Mouse (Mus musculus): ENCODE results near the gene Npcd. TPM values are rescaled to one million over a fixed set of nuclear protein-coding genes. Genes with fewer than 3 reads are reported as not detected.

The Npcd gene
- polyA plus RNA-seq (2012; ENCODE audit: insufficient read depth, insufficient read length, low replicate concordance, missing spikeins): not detected in 2 replicates

DNA sequence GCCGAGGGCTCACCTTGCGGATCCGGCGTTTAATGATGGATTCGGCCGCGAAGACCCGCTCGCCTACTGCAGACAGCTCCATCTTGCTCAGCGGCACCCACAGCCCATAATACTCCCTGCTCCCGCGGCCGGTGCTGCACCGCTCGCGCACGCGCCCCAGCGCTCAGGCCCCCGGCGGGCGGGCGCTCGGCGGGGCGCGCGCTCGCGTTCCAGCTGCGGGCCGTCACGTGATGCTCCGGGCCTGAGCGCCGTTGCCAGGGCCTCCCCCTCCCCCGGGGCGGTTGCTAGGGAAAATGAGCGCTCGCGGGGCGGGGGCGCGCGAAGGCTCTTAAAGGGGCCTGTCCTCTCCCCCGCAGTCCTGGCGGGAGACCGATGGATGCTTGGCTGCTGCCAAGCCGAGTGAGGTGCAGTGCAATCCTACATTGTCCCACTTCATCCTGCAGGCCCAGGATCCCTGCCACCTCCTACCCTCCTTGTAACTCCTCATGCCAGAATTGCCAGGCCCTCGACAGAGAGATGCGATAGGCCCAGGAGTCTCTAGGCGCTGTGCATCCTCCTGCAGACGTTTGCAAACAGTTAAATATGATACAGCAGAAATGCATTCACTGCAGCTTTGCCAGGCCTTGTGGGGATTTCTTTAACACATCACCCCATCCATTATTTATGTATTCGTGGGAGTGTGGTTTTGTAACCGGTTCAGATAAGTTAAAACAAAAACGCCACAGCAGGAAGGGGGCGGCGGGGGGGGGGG is at the start of gene Npcd, which contains the start of gene Cbx6:
Gene Npcd (minus strand): TSS at position 108 of the 751 bp plus-strand sequence.
Gene Cbx6 (minus strand): TSS at position 559 of the 751 bp plus-strand sequence.
- H3K4me1 ChIP-seq (ENCODE audit: control insufficient read depth, insufficient read depth, low read length): peaks cover 27% of the 10 kb centered on the region
- peak; percentile 90 for TF ChIP-seq POLR2A (IDR thresholded peaks at IDR 0.05; ENCODE audit: insufficient read depth, low read depth, low read length)
- no peak for TF ChIP-seq CTCF (IDR thresholded peaks at IDR 0.05; ENCODE audit: insufficient read depth, low read depth, low read length)
- WGBS: under 1% methylated on average over 58 of the region's 58 CpGs
- H3K27ac ChIP-seq (ENCODE audit: insufficient read depth, low read depth, low read length): peak within 1 kb of the TSS; percentile 98
- H3K4me3 ChIP-seq (ENCODE audit: insufficient read depth, low read depth, low read length): peak within 1 kb of the TSS; percentile 76

DNA sequence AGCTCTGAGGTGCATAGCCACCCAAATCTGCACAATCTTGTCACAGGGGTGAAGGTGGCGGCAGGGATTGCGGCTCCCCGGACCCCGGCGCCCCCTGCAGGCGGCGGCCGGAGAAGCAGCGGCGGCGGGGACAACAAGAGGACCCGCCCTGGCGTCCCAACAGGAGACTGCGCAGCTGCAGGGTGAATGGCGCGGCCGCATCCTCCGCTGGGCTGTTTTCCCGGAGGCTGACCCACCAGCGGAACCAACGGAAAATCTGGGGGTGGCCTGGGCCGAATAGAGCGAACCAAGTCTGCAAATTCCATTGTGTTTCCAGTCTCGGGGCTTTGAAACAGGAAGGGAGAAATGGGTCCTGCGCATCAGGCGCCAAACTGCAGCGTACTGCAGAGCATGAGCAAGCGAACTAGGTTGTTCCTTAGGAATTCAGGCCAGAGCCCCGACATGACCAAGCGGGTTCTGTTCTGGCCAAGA is 49.4 kb upstream of the Npcd start:
- Histone ChIP-seq H3K4me3 (ENCODE audit: insufficient read depth, low read depth, low read length) (peak overlapping the region; percentile 68), H3K27ac (ENCODE audit: insufficient read depth, low read depth, low read length) (peak overlapping the region; percentile 95), H3K4me1 (ENCODE audit: control insufficient read depth, insufficient read depth, low read length) (peaks cover 15% of the 10 kb centered on the region)
- under 1% methylated on average over 30 of the region's 30 CpGs for WGBS
- peak; percentile 80 for TF ChIP-seq POLR2A (IDR thresholded peaks at IDR 0.05; ENCODE audit: insufficient read depth, low read depth, low read length)
- peak; percentile 95 for TF ChIP-seq CTCF (IDR thresholded peaks at IDR 0.05; ENCODE audit: insufficient read depth, low read depth, low read length)

DNA sequence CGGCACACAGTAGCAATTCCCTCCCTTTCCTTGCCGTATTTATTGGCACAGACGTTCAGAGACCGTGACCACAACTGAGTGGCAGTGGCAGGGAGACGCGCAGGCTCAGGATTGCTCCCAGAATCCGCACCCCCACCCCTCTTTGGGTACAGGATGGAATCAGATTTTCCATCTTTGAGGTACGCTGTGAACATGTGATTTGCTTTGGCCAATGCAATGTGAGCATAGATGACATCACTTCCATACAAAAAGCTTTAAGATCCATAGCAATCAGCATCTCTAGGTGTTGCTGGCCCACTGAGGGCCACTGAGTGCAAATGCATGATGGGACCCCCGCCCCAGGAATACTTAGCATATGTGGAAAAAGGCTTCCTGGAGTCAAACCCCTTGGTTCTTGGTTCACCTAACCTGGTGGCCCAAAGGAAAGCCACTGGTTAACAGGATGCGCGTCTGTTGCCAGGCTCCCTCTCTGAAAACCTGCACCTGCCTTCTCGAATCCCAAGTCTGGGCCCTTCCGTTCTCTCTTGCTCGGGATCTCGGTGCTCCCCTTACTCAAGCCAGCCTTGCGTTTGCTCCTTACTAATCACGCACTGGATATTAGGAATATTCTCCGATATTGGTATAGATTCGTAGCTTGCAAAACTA is 48.7 kb upstream of the Npcd start:
- Histone ChIP-seq H3K4me1 (ENCODE audit: control insufficient read depth, insufficient read depth, low read length) (peaks cover 15% of the 10 kb centered on the region), H3K27ac (ENCODE audit: insufficient read depth, low read depth, low read length) (peak overlapping the region; percentile 85), H3K4me3 (ENCODE audit: insufficient read depth, low read depth, low read length) (peak overlapping the region; percentile 68)
- TF ChIP-seq POLR2A (IDR thresholded peaks at IDR 0.05; ENCODE audit: insufficient read depth, low read depth, low read length) (no peak), CTCF (IDR thresholded peaks at IDR 0.05; ENCODE audit: insufficient read depth, low read depth, low read length) (no peak)
- 12% methylated on average over 19 of the region's 19 CpGs for WGBS

DNA sequence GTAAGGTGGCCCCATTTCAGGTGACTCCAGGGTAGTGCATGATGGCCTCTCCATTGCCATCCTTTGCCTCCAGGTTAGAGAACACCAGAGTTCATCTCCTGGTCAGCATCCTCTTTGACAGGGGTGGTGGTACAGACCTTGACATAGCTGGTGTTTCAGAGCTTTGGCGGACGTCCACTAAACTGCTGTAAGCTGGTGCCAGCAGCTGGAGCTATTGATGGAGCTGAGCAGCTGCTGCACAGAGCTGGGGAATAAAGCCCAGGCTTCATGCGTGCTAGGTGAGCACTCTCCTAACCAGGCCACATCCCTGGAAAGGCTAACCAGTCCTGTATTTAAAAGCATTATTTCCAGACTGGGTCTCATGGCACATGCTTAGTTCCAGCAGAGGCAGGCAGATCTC is 46.4 kb upstream of the Npcd start:
- Histone ChIP-seq H3K4me3 (ENCODE audit: insufficient read depth, low read depth, low read length) (no peak overlapping the region), H3K4me1 (ENCODE audit: control insufficient read depth, insufficient read depth, low read length) (peaks cover 15% of the 10 kb centered on the region), H3K27ac (ENCODE audit: insufficient read depth, low read depth, low read length) (no peak overlapping the region)
- 77% methylated on average over 3 of the region's 3 CpGs for WGBS
- TF ChIP-seq CTCF (IDR thresholded peaks at IDR 0.05; ENCODE audit: insufficient read depth, low read depth, low read length): no peak
- TF ChIP-seq POLR2A (IDR thresholded peaks at IDR 0.05; ENCODE audit: insufficient read depth, low read depth, low read length): no peak

DNA sequence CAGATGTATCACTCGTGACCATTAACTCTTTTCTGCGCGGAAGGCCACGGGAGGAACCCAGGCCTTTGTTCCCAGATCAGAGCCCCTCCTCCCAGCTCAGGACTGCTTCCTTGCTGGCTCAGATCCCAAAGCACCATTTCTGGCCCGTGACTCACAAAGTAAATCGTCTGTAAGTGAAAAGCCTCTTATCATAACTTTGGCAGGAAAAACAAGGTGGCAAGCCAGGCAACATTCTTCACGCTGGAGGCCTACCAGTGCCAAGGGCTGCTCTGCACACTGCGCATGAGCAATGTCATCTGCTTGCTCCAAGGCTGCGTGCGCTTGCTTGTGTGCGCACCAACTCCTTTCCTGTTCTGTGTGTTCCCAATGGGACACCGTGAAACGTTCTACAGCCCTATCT is 45.3 kb upstream of the Npcd start:
- 13% methylated on average over 13 of the region's 13 CpGs for WGBS
- H3K4me3 ChIP-seq (ENCODE audit: insufficient read depth, low read depth, low read length): no peak overlapping the region
- H3K4me1 ChIP-seq (ENCODE audit: control insufficient read depth, insufficient read depth, low read length): peaks cover 15% of the 10 kb centered on the region
- TF ChIP-seq POLR2A (IDR thresholded peaks at IDR 0.05; ENCODE audit: insufficient read depth, low read depth, low read length) (no peak), CTCF (IDR thresholded peaks at IDR 0.05; ENCODE audit: insufficient read depth, low read depth, low read length) (no peak)
- H3K27ac ChIP-seq (ENCODE audit: insufficient read depth, low read depth, low read length): 0 out of 2 replicates have a peak overlapping the region, but pooled peaks have one; percentile 36

DNA sequence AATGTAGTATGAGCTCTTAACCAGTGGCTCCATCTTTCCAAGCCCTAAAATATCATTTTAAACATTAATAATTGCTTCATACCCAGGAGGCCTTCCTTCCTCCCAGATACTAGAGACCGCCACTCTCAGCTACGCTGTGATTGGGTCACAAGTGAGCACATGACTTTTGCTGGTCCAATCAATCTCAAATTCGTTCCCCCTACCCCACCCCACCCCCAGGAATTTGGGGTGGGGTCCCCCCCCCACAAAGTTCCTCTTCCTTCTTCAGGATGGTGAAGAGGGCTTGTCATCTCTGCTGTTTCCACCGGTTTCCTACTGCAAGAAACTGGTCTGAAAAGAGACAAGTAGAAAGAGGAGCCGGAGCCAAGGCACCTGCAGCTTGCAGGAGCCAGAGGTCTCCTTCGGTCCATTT is 44.7 kb upstream of the Npcd start:
- 63% methylated on average over 6 of the region's 6 CpGs for WGBS
- Histone ChIP-seq H3K27ac (ENCODE audit: insufficient read depth, low read depth, low read length) (0 out of 2 replicates have a peak overlapping the region, but pooled peaks have one; percentile 36), H3K4me1 (ENCODE audit: control insufficient read depth, insufficient read depth, low read length) (peaks cover 15% of the 10 kb centered on the region), H3K4me3 (ENCODE audit: insufficient read depth, low read depth, low read length) (no peak overlapping the region)
- TF ChIP-seq POLR2A (IDR thresholded peaks at IDR 0.05; ENCODE audit: insufficient read depth, low read depth, low read length) (no peak), CTCF (IDR thresholded peaks at IDR 0.05; ENCODE audit: insufficient read depth, low read depth, low read length) (no peak)

DNA sequence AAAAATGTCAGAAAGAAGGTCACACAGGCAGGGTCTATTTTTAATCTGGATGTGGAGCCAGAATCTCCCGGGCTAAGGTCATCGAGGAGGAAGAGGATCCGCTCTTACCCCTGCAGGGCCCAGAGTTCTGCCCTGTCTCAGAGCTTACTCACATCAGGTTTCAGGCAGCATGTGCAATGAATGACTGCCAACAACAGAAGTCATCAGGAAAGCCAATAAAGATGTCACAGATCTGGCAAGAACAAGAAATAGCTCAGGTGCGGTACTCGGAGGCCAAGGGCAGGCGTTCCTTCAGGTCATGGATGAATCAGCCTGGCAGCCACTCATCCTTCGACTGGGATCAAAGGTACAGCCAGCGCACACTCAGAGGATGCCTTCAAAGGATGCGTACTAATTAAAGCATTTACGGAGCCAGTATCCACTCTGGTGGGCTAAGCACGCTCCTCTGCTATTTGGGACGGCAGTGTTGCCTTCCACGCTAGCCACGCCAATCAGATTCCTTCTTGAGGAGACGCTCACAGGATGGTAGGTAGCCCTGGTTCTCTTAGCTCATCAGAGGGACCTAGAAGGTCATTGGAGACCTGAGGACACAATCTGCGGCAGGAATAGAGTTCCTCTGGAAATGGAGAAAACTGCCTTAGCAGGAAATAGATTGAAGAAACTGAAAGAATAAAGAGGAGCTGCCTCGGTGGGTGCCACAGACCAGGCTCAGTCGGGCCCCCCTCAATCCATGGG is 41.4 kb upstream of the Npcd start:
- no peak overlapping the region for H3K27ac ChIP-seq (ENCODE audit: insufficient read depth, low read depth, low read length)
- 88% methylated on average over 18 of the region's 18 CpGs for WGBS
- no peak for TF ChIP-seq CTCF (IDR thresholded peaks at IDR 0.05; ENCODE audit: insufficient read depth, low read depth, low read length)
- TF ChIP-seq POLR2A (IDR thresholded peaks at IDR 0.05; ENCODE audit: insufficient read depth, low read depth, low read length): no peak
- peaks cover 10% of the 10 kb centered on the region for H3K4me1 ChIP-seq (ENCODE audit: control insufficient read depth, insufficient read depth, low read length)
- H3K4me3 ChIP-seq (ENCODE audit: insufficient read depth, low read depth, low read length): no peak overlapping the region

DNA sequence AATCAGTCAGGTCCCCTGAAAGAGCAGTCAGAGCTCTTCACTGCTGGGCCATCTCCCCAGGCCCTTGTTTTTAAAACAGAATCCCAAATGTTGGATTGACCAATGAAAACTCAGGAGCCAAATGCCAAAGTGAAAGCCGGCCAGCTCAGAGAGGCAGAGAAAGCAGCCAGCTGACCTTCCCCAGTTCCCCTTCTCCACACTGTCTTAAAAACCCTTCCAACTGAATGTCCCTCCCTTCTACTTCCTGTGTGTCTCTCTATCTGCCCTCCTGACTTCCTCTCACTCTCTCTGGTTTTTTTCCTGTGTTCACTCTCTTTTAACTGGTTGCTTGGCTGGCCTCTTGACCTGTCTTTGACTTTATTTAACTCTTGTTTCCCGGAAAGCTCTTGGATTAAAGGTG is 40.0 kb upstream of the Npcd start:
- H3K4me3 ChIP-seq (ENCODE audit: insufficient read depth, low read depth, low read length): no peak overlapping the region
- H3K4me1 ChIP-seq (ENCODE audit: control insufficient read depth, insufficient read depth, low read length): peaks cover 2% of the 10 kb centered on the region
- 61% methylated on average over 2 of the region's 2 CpGs for WGBS
- no peak for TF ChIP-seq POLR2A (IDR thresholded peaks at IDR 0.05; ENCODE audit: insufficient read depth, low read depth, low read length)
- no peak for TF ChIP-seq CTCF (IDR thresholded peaks at IDR 0.05; ENCODE audit: insufficient read depth, low read depth, low read length)
- H3K27ac ChIP-seq (ENCODE audit: insufficient read depth, low read depth, low read length): no peak overlapping the region

Measured in olfactory bulb, adult 2 months (tissue).